Mouse (Mus musculus) MEL (cell line): ENCODE measurements around the gene Cfap46. TPM values are rescaled to one million over a fixed set of nuclear protein-coding genes. Genes with fewer than 3 reads are reported as not detected.

ENCODE experiments used
- DNase-seq: peaks from one replicate; pipeline ENCODE4 v3.0.0; 2011; ENCODE audit warnings: low read depth, low spot score
- H3K27ac ChIP-seq: 2 replicates; pipeline ENCODE4 v1.5.1; 2012; ENCODE audit warnings: low read depth, mild to moderate bottlenecking, control low read depth, low read length, moderate library complexity; ENCODE audit not compliant: control insufficient read depth
- H3K27me3 ChIP-seq, 2 experiments: fragments of 150-350 bp in 1 of 2; sonication (generic) in 1 of 2; 2 replicates each; pipeline ENCODE4 v1.6.1; 2012; ENCODE audit warnings: low read length in 2 of 2, mild to moderate bottlenecking in 2 of 2, improper control_type of control experiment in 1 of 2, moderate library complexity in 1 of 2; ENCODE audit not compliant: insufficient read depth in 2 of 2, control insufficient read depth in 1 of 2
- H3K36me3 ChIP-seq, 2 experiments: 2 replicates each; pipeline ENCODE4 v1.6.1; 2012 to 2014; ENCODE audit warnings: low read length in 2 of 2, improper control_type of control experiment in 1 of 2, inconsistent platforms in 1 of 2, mild to moderate bottlenecking in 1 of 2; ENCODE audit not compliant: insufficient read depth in 2 of 2, control insufficient read depth in 1 of 2
- H3K4me1 ChIP-seq, 2 experiments: fragments of 150-350 bp in 1 of 2; sonication (generic) in 1 of 2; 2 replicates each; pipeline ENCODE4 v1.6.1; 2012; ENCODE audit warnings: low read length in 2 of 2, improper control_type of control experiment in 1 of 2, mild to moderate bottlenecking in 1 of 2; ENCODE audit not compliant: insufficient read depth in 2 of 2, control insufficient read depth in 1 of 2
- H3K4me3 ChIP-seq, 2 experiments: fragments of 150-350 bp in 1 of 2; sonication (generic) in 1 of 2; 2 replicates each; pipeline ENCODE4 v1.5.1; 2012; ENCODE audit warnings: low read depth in 2 of 2, low read length in 2 of 2, mild to moderate bottlenecking in 2 of 2, moderate library complexity in 2 of 2, control low read depth in 1 of 2, improper control_type of control experiment in 1 of 2; ENCODE audit not compliant: control insufficient read depth in 1 of 2, insufficient read depth in 1 of 2
- H3K79me2 ChIP-seq: 2 replicates; pipeline ENCODE4 v1.6.1; 2012; ENCODE audit warnings: mild to moderate bottlenecking, low read length, moderate library complexity; ENCODE audit not compliant: control insufficient read depth, poor library complexity, insufficient read depth
- H3K9ac ChIP-seq: 2 replicates; pipeline ENCODE4 v1.6.1; 2012; ENCODE audit warnings: low read depth, mild to moderate bottlenecking, control low read depth, low read length, moderate library complexity; ENCODE audit not compliant: control insufficient read depth, poor library complexity, severe bottlenecking
- H3K9me3 ChIP-seq: fragments of 150-350 bp; sonication (generic); replicated peaks from 2 replicates; pipeline ENCODE4 v1.6.1; 2012; ENCODE audit warnings: mild to moderate bottlenecking, low read length, improper control_type of control experiment, moderate library complexity; ENCODE audit not compliant: insufficient read depth
- BHLHE40 ChIP-seq: IDR thresholded peaks from 2 replicates; pipeline ENCODE4 v1.6.1; 2012; ENCODE audit warnings: low read depth, mild to moderate bottlenecking, inconsistent platforms, low read length, improper control_type of control experiment, borderline replicate concordance
- ELF1 ChIP-seq: IDR thresholded peaks from 2 replicates; pipeline ENCODE4 v1.6.1; 2014; ENCODE audit warnings: low read depth, mild to moderate bottlenecking, inconsistent platforms, low read length, improper control_type of control experiment, moderate library complexity
- EP300 ChIP-seq, 2 experiments: IDR thresholded peaks; 2 replicates each; pipeline ENCODE4 v1.6.1; 2011; ENCODE audit warnings: improper control_type of control experiment in 2 of 2, low read length in 2 of 2, low read depth in 1 of 2, mild to moderate bottlenecking in 1 of 2
- ETS1 ChIP-seq: IDR thresholded peaks from 2 replicates; pipeline ENCODE4 v1.6.1; 2012; ENCODE audit warnings: low read depth, mild to moderate bottlenecking, inconsistent platforms, low read length, improper control_type of control experiment, moderate library complexity
- KAT2A ChIP-seq: conservative IDR thresholded peaks from 2 replicates; pipeline ENCODE4 v1.6.1; 2012; ENCODE audit warnings: low read depth, low read length, improper control_type of control experiment, inconsistent platforms
- MAX ChIP-seq: IDR thresholded peaks from 2 replicates; pipeline ENCODE4 v1.6.1; 2011; ENCODE audit warnings: low read length, improper control_type of control experiment
- MXI1 ChIP-seq: IDR thresholded peaks from 2 replicates; pipeline ENCODE4 v1.6.1; 2011; ENCODE audit warnings: mild to moderate bottlenecking, low read depth, low read length, improper control_type of control experiment
- MYC ChIP-seq: IDR thresholded peaks from 2 replicates; pipeline ENCODE4 v1.6.1; 2011; ENCODE audit warnings: low read depth, mild to moderate bottlenecking, low read length, improper control_type of control experiment, moderate library complexity
- POLR2AphosphoS2 ChIP-seq: IDR thresholded peaks from 2 replicates; pipeline ENCODE4 v1.6.1; 2011; ENCODE audit warnings: low read length, improper control_type of control experiment
- POLR2AphosphoS5 ChIP-seq: IDR thresholded peaks from 2 replicates; pipeline ENCODE4 v1.6.1; 2012; ENCODE audit warnings: low read depth, borderline replicate concordance, mild to moderate bottlenecking, inconsistent platforms, low read length, moderate library complexity, mixed read lengths
- RAD21 ChIP-seq: IDR thresholded peaks from 2 replicates; pipeline ENCODE4 v1.6.1; 2011; ENCODE audit warnings: mild to moderate bottlenecking, low read depth, low read length, improper control_type of control experiment
- SIN3A ChIP-seq: IDR thresholded peaks from 2 replicates; pipeline ENCODE4 v1.6.1; 2012; ENCODE audit warnings: low read length, improper control_type of control experiment, inconsistent platforms
- TAL1 ChIP-seq: IDR thresholded peaks from 2 replicates; pipeline ENCODE4 v1.6.1; 2012; ENCODE audit warnings: mild to moderate bottlenecking, inconsistent platforms, low read length, moderate library complexity, mixed read lengths
- TBP ChIP-seq: IDR thresholded peaks from 2 replicates; pipeline ENCODE4 v1.8.0; 2011; ENCODE audit warnings: low read depth, low read length, improper control_type of control experiment
- UBTF ChIP-seq: IDR thresholded peaks from 2 replicates; pipeline ENCODE4 v1.6.1; 2012; ENCODE audit warnings: low read depth, mild to moderate bottlenecking, inconsistent platforms, low read length, improper control_type of control experiment, moderate library complexity, borderline replicate concordance; ENCODE audit not compliant: insufficient read depth
- USF1 ChIP-seq: IDR thresholded peaks from 2 replicates; pipeline ENCODE4 v1.6.1; 2014; ENCODE audit warnings: low read depth, mild to moderate bottlenecking, inconsistent platforms, low read length, improper control_type of control experiment, moderate library complexity
- ZKSCAN1 ChIP-seq: IDR thresholded peaks from 2 replicates; pipeline ENCODE4 v1.6.1; 2012; ENCODE audit warnings: low read depth, mild to moderate bottlenecking, inconsistent platforms, low read length, improper control_type of control experiment, moderate library complexity
- ZMIZ1 ChIP-seq: IDR thresholded peaks from 2 replicates; pipeline ENCODE4 v1.6.1; 2012; ENCODE audit warnings: low read depth, mild to moderate bottlenecking, inconsistent platforms, low read length, improper control_type of control experiment, moderate library complexity
- polyA plus RNA-seq, 2 experiments: library from polyadenylated mRNA; stranded (reverse) in 1 of 2; unstranded in 1 of 2; fragments of >175 nt in 1 of 2; fragments of >200 nt in 1 of 2; gene quantifications; 2 replicates each; pipeline versions ENCODE4 v1.2.1 to v1.2.4; 2012; ENCODE audit warnings: low replicate concordance in 2 of 2, low read depth in 1 of 2; ENCODE audit not compliant: insufficient read length in 2 of 2, insufficient read depth in 1 of 2, missing spikeins in 1 of 2
- total RNA-seq: library from RNA; depleted of rRNA; stranded (reverse); fragments of 300-350 nt; gene quantifications from 2 replicates; pipeline ENCODE4 v1.2.3, GENCODE M21; 2012

The Cfap46 gene
- total and polyA plus RNA-seq, 3 experiments: 0.03 to 0.04 TPM; not detected in 1

DNA sequence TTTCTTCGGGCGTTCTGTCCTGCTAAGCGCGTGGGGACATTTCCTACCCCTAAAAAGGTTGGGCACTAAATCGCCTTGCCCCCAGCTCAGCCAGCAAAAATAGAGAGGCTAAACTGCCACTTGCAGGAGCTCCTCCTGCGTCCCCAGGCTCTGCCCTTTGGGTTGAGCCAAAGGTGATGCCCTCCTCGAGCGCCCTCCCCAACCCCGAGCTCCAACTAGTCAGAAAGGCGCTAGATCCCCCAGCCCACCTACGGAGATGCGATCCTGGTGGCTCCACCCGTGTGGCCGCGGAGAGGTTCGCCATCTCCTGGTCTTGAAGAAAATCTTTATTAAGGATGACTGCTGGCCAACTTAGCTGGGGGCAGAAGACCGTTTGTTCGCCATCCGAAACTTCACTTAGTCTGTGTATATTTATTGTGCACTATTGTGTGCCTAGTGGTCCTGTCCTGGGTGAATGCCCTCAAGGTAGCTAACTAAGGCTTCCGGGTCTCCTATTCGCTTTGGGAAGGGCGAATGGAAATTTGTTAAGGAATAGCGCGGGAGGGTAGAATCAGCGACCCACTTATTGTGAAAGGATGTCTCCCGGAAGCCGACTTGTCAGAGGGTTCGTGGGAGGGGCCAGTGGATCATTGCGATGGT is 98.3 kb downstream of the Cfap46 start:
- H3K9me3 ChIP-seq: no peaks in the 10 kb centered on the region
- no peaks in the 10 kb centered on the region for H3K79me2 ChIP-seq
- no peak overlapping the region for H3K9ac ChIP-seq
- no peaks in the 10 kb centered on the region; a peak in 1 of 4 replicates for H3K4me1 ChIP-seq
- no peak for DNase-seq
- no peak overlapping the region for H3K27ac ChIP-seq
- H3K36me3 ChIP-seq: no peaks in the 10 kb centered on the region
- H3K4me3 ChIP-seq: no peak overlapping the region
- H3K27me3 ChIP-seq: no peaks in the 10 kb centered on the region; a peak in 1 of 4 replicates
- TF ChIP-seq UBTF (no peak), MYC (no peak), EP300 (IDR thresholded peaks at IDR 0.05; ENCODE audit: low read depth in 1 of 2, low read length in 2 of 2) (no peak), MXI1 (no peak)

- Histone ChIP-seq H3K79me2 (no peaks in the 10 kb centered on the region), H3K4me1 (no peaks in the 10 kb centered on the region; a peak in 1 of 4 replicates), H3K27me3 (no peaks in the 10 kb centered on the region; a peak in 1 of 4 replicates), H3K9ac (no peak overlapping the region), H3K36me3 (no peaks in the 10 kb centered on the region), H3K4me3 (no peak overlapping the region), H3K27ac (no peak overlapping the region), H3K9me3 (no peaks in the 10 kb centered on the region)
- TF ChIP-seq TAL1: no peak
- no peak for TF ChIP-seq EP300 (IDR thresholded peaks at IDR 0.05; ENCODE audit: low read depth in 1 of 2, low read length in 2 of 2)
- no peak for TF ChIP-seq ELF1
- TF ChIP-seq ZMIZ1: no peak
- TF ChIP-seq ZKSCAN1: no peak
- no peak for TF ChIP-seq UBTF
- no peak for TF ChIP-seq ETS1
- TF ChIP-seq POLR2AphosphoS5: no peak
- no peak for TF ChIP-seq POLR2AphosphoS2
- no peak for TF ChIP-seq RAD21
- no peak for TF ChIP-seq TBP
- no peak for TF ChIP-seq BHLHE40
- no peak for TF ChIP-seq MAX
- no peak for TF ChIP-seq USF1
- no peak for TF ChIP-seq SIN3A
- no peak for TF ChIP-seq KAT2A
- DNase-seq: no peak
Observed at GRCm38 (mm10) chr7:139584221-139585175, 99.1 kb downstream of the Cfap46 start.
